Mouse (Mus musculus) T-helper 2 cell (primary cell): Measurements from ENCODE around the gene Slamf6.

Experiments
- in situ Hi-C: fragments of 300-600 bp; cut with MboI, MseI; formaldehyde crosslinking; loops from one replicate; pipeline ENCODE4 v1.15.1; 2025; ENCODE audit warnings: high pct_unique_total_duplicates

Gene Slamf6

DNA sequence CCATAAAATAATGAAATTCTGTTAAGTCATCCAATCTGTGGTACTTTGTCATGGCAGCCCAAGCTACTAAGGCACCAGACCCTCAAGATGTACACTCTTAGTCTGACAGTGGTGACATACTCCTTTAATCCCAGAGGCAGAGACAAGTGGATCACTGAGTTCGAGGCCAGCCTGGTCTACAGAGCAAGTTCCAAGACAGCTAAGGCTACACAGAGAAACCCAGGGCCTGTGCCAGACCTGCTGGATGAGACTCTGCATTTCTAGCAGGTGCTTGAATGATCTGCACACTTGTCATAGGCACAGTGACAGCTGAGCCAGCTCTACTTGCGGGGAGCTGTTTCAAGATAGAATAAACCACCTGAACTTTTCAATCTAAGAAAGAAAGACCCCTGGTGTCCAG is 77.2 kb downstream of the Slamf6 start:
- in situ Hi-C loops = no loop called here

DNA sequence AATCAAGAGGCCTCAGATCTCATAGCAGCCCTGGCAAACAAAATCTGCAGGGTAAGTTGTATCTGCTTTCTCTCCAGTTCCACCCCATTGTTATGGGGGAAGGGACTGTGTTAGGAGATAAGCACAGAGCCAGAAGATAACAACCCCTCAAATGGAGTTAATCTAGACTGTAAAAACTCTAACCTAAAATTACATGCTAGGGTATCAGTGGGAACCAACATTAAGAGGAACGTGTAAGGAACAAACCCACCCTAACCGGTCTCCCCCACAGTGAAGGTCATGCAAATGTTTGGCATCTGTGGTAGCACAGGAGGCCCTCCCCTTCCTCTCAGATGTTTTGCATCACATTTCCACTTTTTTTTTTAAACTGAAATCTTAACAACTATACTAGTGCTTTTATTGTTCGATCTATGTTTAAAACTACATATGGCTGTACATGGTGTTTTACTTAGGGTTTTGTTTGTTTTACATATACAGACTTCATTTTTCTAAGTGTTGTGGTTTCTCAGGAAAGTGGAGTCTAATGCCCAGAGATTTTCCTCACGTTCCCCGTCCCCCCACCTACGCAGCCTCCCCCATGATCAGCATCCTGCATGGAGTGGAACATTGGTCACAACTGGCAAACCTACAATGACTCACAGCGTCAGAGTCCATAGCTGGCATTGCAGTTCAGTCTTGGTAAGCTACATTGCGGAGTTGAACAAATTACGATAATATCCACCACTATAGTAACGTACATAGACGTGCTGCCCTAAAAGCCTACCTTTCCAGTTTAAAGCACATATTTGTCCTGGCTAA is 77.8 kb downstream of the Slamf6 start:
- in situ Hi-C loops = no loop called here

GRCm38 (mm10) chr1:171996701-171997100 is 79.4 kb downstream of the Slamf6 start:
- in situ Hi-C loops = no loop called here

GRCm38 (mm10) chr1:171998820-171999597 is 81.7 kb downstream of the Slamf6 start:
- in situ Hi-C loops = no loop called here

- in situ Hi-C loops = loop anchor here (5.0 kb wide), 1 partner anchor 183 kb away; no protein-coding TSS in a partner anchor
Observed at GRCm38 (mm10) chr1:172000641-172001040, 83.3 kb downstream of the Slamf6 start.

- in situ Hi-C loops = loop anchor here (5.0 kb wide), 1 partner anchor 184 kb away; no protein-coding TSS in a partner anchor
Observed at GRCm38 (mm10) chr1:172001665-172002064, 84.3 kb downstream of the Slamf6 start.
